Mouse (Mus musculus): ENCODE results near the gene Cnp. TPM values are rescaled to one million over a fixed set of nuclear protein-coding genes. Genes with fewer than 3 reads are reported as not detected.
"Not testable (repeated sequence)": the region's sequence is repeated elsewhere in the genome, so short reads cannot be mapped to it uniquely, and the experiment has no call there.

Cnp gene
- polyA plus RNA-seq, 1 experiment: 13.5 TPM

- no peak overlapping the region for H3K4me3 ChIP-seq (ENCODE audit: insufficient read depth, low read depth, low read length)
- no peak overlapping the region for H3K27ac ChIP-seq (ENCODE audit: insufficient read depth, low read depth, low read length)
- DNase-seq: no peak
- H3K4me1 ChIP-seq (ENCODE audit: control insufficient read depth, insufficient read depth, low read length): peaks cover 4% of the 10 kb centered on the region; the same call in 1 of the 2 replicates
- 76% methylated on average over 21 of the region's 21 CpGs for WGBS
- H3K27me3 ChIP-seq (replicated peaks; ENCODE audit: control insufficient read depth, insufficient read depth, low read length): no peaks in the 10 kb centered on the region
- no peak for TF ChIP-seq CTCF (conservative IDR thresholded peaks at IDR 0.05; ENCODE audit: insufficient read depth, insufficient read length, low read depth, low read length)
- no peak for TF ChIP-seq POLR2A (IDR thresholded peaks at IDR 0.05; ENCODE audit: low read depth, low read length)
- H3K36me3 ChIP-seq (ENCODE audit: control insufficient read depth, insufficient read depth, low read length): no peaks in the 10 kb centered on the region; the same call in 1 of the 2 replicates
Observed at GRCm38 (mm10) chr11:100576256-100576655, 1.6 kb downstream of the Cnp start.

DNA sequence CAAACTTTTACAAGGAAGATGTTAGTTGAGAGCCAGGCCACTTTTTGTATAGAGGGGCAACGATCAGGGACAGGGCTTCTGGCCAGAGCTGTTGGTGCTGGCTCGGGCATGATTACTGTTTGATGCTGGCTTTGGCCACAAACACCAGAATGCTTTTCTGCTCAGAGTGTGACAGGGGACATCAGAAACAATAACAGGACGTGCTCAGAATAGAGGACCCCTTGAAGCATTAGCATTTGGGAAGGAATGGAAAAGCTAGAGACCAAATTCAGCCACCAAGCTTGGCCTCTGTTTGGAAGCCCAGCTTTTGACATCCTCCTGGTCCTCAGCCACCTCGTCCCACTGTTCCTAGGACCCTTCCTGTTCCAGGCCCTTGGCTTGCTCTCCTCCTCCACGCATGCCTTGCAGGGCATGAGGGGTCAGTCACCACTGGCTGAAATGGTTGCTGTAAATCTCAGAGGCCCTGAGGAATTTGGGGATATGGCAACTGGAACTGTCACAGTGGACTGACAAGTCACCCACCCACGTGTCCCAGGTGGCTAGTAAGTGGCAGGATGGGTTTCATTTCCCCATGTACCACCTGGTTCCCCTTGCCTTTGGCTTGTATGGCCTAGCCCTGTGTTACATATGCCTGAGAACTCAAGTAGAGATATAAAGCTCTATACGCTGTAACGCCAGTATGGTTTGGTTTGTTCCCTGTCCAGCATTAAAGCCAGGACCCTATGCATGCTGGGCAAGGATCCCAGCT lies 3.3 kb downstream of the Cnp start:
- H3K4me3 ChIP-seq (ENCODE audit: insufficient read depth, low read depth, low read length): no peak overlapping the region
- WGBS: 66% methylated on average over 8 of the region's 8 CpGs
- no peak overlapping the region for H3K27ac ChIP-seq (ENCODE audit: insufficient read depth, low read depth, low read length)
- no peak for DNase-seq
- TF ChIP-seq CTCF (conservative IDR thresholded peaks at IDR 0.05; ENCODE audit: insufficient read depth, insufficient read length, low read depth, low read length) (no peak), POLR2A (IDR thresholded peaks at IDR 0.05; ENCODE audit: low read depth, low read length) (no peak)
- H3K27me3 ChIP-seq (replicated peaks; ENCODE audit: control insufficient read depth, insufficient read depth, low read length): no peaks in the 10 kb centered on the region
- no peaks in the 10 kb centered on the region; the same call in 1 of the 2 replicates for H3K36me3 ChIP-seq (ENCODE audit: control insufficient read depth, insufficient read depth, low read length)
- H3K4me1 ChIP-seq (ENCODE audit: control insufficient read depth, insufficient read depth, low read length): peaks cover 2% of the 10 kb centered on the region; the same call in 1 of the 2 replicates

- Histone ChIP-seq H3K27ac (ENCODE audit: insufficient read depth, low read depth, low read length) (no peak overlapping the region), H3K4me3 (ENCODE audit: insufficient read depth, low read depth, low read length) (no peak overlapping the region), H3K27me3 (replicated peaks; ENCODE audit: control insufficient read depth, insufficient read depth, low read length) (no peaks in the 10 kb centered on the region), H3K4me1 (ENCODE audit: control insufficient read depth, insufficient read depth, low read length) (peaks cover 2% of the 10 kb centered on the region; the same call in 1 of the 2 replicates), H3K36me3 (ENCODE audit: control insufficient read depth, insufficient read depth, low read length) (peaks cover 2% of the 10 kb centered on the region)
- WGBS: 90% methylated on average over 9 of the region's 9 CpGs
- TF ChIP-seq CTCF (conservative IDR thresholded peaks at IDR 0.05; ENCODE audit: insufficient read depth, insufficient read length, low read depth, low read length) (no peak), POLR2A (IDR thresholded peaks at IDR 0.05; ENCODE audit: low read depth, low read length) (no peak)
- DNase-seq: no peak
Observed at GRCm38 (mm10) chr11:100579116-100579799, 4.6 kb downstream of the Cnp start.

DNA sequence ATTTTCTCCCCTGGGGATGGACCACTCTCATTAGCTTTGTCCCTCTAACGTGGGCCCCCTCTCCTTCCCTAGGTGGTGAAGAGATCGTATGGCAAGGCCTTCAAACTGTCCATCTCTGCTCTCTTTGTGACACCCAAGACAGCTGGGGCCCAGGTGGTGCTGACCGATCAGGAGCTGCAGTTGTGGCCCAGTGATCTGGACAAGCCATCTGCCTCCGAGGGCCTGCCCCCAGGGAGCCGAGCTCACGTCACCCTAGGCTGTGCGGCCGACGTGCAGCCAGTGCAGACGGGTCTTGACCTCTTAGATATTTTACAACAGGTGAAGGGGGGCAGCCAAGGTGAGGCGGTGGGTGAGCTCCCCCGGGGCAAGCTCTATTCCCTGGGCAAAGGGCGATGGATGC lies 5.6 kb downstream of the Cnp start:
- Histone ChIP-seq H3K27me3 (replicated peaks; ENCODE audit: control insufficient read depth, insufficient read depth, low read length) (no peaks in the 10 kb centered on the region), H3K4me1 (ENCODE audit: control insufficient read depth, insufficient read depth, low read length) (no peaks in the 10 kb centered on the region), H3K27ac (ENCODE audit: insufficient read depth, low read depth, low read length) (no peak overlapping the region), H3K4me3 (ENCODE audit: insufficient read depth, low read depth, low read length) (no peak overlapping the region), H3K36me3 (ENCODE audit: control insufficient read depth, insufficient read depth, low read length) (peaks cover 6% of the 10 kb centered on the region)
- 66% methylated on average over 13 of the region's 13 CpGs for WGBS
- DNase-seq: no peak
- TF ChIP-seq CTCF (conservative IDR thresholded peaks at IDR 0.05; ENCODE audit: insufficient read depth, insufficient read length, low read depth, low read length) (no peak), POLR2A (IDR thresholded peaks at IDR 0.05; ENCODE audit: low read depth, low read length) (no peak)

- Histone ChIP-seq H3K36me3 (ENCODE audit: control insufficient read depth, insufficient read depth, low read length) (peaks cover 8% of the 10 kb centered on the region), H3K4me3 (ENCODE audit: insufficient read depth, low read depth, low read length) (no peak overlapping the region), H3K27ac (ENCODE audit: insufficient read depth, low read depth, low read length) (no peak overlapping the region), H3K4me1 (ENCODE audit: control insufficient read depth, insufficient read depth, low read length) (no peaks in the 10 kb centered on the region), H3K27me3 (replicated peaks; ENCODE audit: control insufficient read depth, insufficient read depth, low read length) (no peaks in the 10 kb centered on the region)
- TF ChIP-seq CTCF (conservative IDR thresholded peaks at IDR 0.05; ENCODE audit: insufficient read depth, insufficient read length, low read depth, low read length) (no peak), POLR2A (IDR thresholded peaks at IDR 0.05; ENCODE audit: low read depth, low read length) (no peak)
- 59% methylated on average over 4 of the region's 4 CpGs for WGBS
- no peak for DNase-seq
Observed at GRCm38 (mm10) chr11:100581756-100582155, 7.1 kb downstream of the Cnp start.

GRCm38 (mm10) chr11:100582413-100582812 lies 7.7 kb downstream of the Cnp start:
- 96% methylated on average over 1 of the region's 1 CpGs for WGBS
- not testable (repeated sequence) for H3K4me1 ChIP-seq (ENCODE audit: control insufficient read depth, insufficient read depth, low read length); H3K27ac ChIP-seq (ENCODE audit: insufficient read depth, low read depth, low read length); H3K27me3 ChIP-seq (replicated peaks; ENCODE audit: control insufficient read depth, insufficient read depth, low read length); DNase-seq; H3K4me3 ChIP-seq (ENCODE audit: insufficient read depth, low read depth, low read length)
- peaks cover 11% of the 10 kb centered on the region for H3K36me3 ChIP-seq (ENCODE audit: control insufficient read depth, insufficient read depth, low read length)

DNA sequence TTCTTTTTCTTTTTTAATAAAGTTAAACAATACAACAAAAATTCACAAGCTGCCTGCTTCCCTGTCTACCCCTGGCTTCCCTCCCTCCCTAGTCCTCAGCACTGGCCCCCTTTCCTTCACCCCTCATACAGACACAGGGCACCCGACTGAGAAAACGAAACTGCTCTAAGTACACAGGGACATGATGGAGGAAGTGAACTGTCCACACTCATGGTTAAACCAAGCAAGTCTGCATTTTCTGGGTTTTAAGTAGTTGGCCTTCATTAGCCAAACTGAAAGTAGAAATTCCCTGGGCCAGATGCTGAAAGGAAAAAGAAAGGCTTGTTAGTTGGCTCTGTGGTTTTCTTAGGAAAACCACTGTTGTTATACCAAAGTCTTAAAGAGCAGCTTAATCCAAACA lies 8.1 kb downstream of the Cnp start:
- H3K4me3 ChIP-seq (ENCODE audit: insufficient read depth, low read depth, low read length): no peak overlapping the region
- 78% methylated on average over 2 of the region's 2 CpGs for WGBS
- no peak overlapping the region for H3K27ac ChIP-seq (ENCODE audit: insufficient read depth, low read depth, low read length)
- peaks cover 15% of the 10 kb centered on the region for H3K36me3 ChIP-seq (ENCODE audit: control insufficient read depth, insufficient read depth, low read length)
- H3K4me1 ChIP-seq (ENCODE audit: control insufficient read depth, insufficient read depth, low read length): no peaks in the 10 kb centered on the region
- no peaks in the 10 kb centered on the region for H3K27me3 ChIP-seq (replicated peaks; ENCODE audit: control insufficient read depth, insufficient read depth, low read length)
- TF ChIP-seq POLR2A (IDR thresholded peaks at IDR 0.05; ENCODE audit: low read depth, low read length) (no peak), CTCF (conservative IDR thresholded peaks at IDR 0.05; ENCODE audit: insufficient read depth, insufficient read length, low read depth, low read length) (no peak)
- no peak for DNase-seq

Data from kidney, adult 2 months (tissue).